Mouse (Mus musculus) heart, postnatal 0 days (tissue): ENCODE measurements around the gene Tctex1d2.

Experiments
- CTCF ChIP-seq: IDR thresholded peaks from 2 replicates; pipeline ENCODE4 v1.5.1; 2016; ENCODE audit warnings: antibody characterized with exemption, control low read depth, low read depth
- EP300 ChIP-seq: IDR thresholded peaks from 2 replicates; pipeline ENCODE4 v1.6.1; 2016; ENCODE audit warnings: antibody characterized with exemption, low read depth

DNA sequence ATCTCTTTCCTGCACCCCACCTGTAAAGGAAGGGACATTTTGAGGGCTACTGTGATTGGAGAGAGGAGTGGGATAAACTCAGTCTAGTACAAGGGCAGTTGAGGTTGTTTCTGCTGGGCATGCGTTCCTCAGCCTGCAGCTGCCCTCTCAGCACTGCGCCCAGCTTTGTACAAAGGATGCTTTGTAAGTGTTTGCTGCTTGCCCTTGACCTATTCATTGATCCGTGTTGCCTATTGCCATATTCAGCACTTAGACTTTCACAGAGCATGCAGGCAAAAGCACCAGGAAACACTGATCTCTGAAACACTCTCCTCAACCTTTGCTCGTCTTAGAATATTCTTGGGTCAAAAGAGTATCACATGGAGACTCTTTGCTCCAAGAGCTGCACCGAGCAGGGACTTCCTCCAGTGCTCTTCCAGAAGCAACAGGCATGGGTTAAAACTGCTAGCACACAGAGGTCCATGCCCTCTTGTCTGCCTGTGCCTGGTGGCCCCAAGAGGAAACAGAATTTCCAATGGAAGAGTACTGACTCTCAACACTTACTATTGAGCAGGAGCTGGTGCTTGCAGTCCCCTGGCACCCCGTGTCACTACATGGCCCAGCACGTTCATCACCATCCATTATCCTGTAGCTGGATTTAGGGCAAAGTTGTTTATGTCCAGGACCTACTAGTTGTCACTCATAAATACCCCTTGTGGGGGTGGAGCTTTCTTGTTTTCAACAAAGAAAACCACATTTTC is 52.9 kb downstream of the Tctex1d2 start:
- no peak for TF ChIP-seq CTCF
- TF ChIP-seq EP300, result no peak
